Mouse (Mus musculus): ENCODE measurements around the gene Nucb1.
"Not testable (repeated sequence)": the region's sequence is repeated elsewhere in the genome, so short reads cannot be mapped to it uniquely, and the experiment has no call there.

Gene Nucb1

DNA sequence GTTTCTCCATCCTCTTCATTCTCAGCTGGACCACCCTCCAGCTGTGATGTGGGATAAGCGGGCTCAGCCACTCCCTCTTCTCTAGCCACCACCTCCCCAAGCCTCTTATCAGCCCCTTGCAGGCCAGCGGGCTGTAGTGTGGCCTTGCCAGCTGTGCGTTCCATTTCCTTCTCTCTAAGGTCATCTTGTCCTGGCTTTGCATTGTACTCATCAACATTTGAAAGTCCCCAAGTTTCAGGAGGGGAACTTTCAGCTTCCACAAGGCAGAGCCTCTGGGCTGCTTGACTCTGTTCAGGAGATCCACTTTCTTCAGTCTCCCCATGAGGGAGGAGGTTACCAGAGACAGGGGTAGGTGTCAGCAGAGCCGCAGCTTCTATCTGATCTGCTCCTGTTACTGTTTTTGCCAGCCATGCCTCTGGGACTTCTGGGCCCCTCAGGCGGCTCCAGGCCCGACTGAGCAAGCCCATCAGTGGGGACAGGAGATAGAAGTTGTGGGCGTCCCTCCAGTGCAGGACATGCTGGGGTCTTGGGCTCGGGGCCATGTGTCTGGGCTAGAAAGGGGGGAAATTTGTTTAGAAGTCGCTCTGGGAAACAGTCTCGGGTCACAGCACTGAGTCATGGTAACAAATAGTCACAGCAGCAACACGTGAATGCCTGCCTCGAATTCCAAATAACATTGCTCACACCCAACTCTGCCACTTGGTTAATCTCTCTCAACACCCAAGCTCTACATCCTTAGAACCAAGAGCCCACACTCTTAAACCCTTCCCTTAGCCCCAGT lies 14.8 kb upstream of the Nucb1 start:
- DNase-seq: no peak

DNA sequence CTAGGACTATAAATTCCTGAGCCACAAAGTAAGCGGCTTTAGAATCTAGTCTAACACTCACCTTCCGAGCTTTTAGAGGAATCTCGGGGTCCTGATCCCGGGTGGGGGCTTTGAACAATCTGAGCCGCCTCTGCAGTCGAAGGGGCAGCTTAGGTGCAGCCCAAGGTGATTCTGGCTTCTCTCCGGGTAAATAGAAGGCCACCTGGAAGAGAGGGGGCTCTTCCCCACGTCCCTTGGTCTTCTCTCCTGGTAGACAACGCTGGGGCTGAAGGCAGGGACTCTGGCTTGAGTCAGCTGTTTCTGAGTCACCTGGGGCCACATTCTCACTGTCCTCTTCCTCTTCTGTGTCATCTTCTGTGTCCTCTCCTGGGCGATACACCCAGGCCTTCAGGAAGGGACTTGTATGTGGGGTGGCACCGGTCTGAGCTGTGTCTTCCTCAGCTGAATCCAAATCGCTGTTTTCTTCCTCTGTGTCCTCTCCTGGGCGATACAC lies 13.5 kb upstream of the Nucb1 start:
- no peak for DNase-seq

GRCm38 (mm10) chr7:45522957-45523676 lies 12.9 kb upstream of the Nucb1 start:
- no peak for DNase-seq

GRCm38 (mm10) chr7:45522194-45522752 lies 12.1 kb upstream of the Nucb1 start:
- DNase-seq: no peak

- DNase-seq: peak; percentile 92
Observed at GRCm38 (mm10) chr7:45521728-45522184, 11.6 kb upstream of the Nucb1 start.

DNA sequence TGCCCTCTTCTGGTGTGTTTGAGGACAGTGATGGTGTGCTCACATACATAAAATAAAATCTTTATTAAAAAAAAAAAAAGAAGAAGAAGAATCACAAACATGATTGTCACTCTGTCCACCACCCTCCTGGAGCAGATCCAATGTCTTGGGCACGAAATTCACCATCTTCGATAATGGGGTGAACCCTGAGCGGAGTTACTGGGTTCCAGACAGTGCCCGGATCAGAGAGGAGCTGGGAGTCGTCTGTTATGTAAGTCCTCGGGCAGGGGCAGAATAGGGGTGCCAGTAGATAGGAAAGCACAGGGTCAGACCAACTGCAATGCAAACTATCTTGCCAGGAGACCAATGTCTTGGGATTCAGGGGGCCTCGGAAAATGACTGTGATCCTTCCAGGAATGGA lies 10.4 kb upstream of the Nucb1 start:
- no peak for DNase-seq

DNA sequence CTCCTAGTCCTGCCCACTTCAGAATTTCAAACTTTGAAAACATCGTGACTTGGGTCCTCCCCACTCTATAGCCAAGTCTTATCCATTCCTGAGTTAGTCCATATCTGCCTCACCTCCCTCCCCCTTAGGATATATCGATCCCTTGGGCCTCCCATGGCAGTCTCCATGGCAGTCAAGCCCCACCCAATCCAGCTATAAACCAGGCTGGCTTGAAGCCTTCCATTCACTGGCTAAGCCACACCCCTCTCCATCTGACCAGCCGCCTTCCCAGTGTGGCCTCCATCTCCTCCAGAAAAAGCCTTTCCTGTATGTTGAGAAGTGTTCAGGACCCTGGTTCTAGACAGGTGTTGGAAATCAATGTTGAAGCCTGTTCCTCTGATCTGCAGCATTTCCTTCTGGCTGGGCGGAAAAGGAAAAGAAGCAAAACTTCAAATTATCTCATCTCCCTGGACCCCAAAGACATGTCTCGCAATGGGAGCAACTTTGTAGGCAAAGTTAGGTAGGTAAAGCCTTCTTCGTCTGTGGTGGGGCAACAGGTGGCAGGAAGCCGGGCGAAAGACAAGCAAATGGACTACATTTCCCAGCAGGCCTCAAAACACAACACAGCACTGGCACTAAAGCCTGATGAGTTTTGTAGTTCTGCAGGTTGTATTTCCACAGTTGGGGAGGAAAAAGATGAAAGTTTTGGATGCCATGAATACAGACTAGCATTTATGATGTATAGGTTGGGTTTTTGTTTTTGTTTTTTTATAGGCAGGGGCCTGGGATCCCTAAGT lies 9.3 kb upstream of the Nucb1 start:
- peak; percentile 49 for DNase-seq

GRCm38 (mm10) chr7:45518618-45519017 lies 8.4 kb upstream of the Nucb1 start:
- DNase-seq: no peak

DNA sequence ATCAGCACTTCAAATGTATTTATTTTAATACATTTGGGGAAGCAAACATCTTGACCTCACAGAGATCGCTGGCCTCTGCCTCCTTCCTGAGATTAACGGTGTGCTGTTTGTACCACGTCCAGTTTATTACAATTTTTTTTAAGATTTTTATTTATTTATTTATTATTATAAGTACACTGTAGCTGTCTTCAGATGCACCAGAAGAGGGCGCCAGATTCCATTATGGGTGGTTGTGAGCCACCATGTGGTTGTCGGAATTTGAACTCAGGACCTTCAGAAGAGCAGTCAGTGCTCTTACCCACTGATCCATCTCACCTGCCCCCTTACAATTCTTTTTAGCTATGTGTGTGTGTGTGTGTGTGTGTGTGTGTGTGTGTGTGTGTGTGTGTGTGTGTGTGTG lies 6.6 kb upstream of the Nucb1 start:
- not testable (repeated sequence) for DNase-seq

DNA sequence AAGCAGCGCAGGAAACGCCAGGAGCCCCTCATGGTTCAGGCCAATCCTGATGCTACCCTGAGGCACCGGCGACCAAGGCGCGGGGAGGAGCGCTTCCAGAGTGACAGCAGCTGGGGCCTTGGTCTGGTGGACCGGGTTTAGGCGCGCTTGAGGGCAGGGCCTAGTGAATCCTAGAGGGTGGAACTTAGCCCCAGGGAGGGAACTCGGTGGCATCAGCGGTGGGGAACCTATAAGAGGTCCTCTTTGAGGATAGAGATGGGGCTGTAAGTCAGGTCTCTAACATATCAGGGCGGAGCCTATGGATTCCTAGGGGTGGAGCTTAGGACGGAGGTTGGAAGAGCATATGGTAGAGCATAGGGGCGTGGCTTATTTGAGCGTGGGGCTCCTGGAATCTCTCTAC lies 5.2 kb upstream of the Nucb1 start:
- DNase-seq: no peak

DNA sequence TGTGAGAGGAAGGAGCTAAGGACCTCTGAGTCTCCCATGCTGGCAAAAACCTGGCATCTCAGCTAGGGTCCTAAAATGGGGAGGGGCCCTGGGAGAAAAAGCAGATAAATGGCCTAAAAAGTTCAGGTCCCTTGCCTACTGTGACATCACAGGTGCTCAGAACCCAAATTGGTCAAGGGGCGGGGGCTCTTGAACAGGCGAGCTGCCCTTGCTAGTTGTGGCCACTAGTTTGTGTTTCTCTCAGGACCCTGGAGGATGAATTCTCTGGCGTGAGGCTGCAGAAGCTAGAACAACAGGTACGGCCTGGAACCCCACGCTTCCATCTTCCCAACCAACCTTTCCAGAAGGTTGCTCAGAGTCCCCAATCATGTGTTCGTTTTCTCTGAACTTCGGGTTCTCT lies 4.2 kb upstream of the Nucb1 start:
- DNase-seq: no peak

DNA sequence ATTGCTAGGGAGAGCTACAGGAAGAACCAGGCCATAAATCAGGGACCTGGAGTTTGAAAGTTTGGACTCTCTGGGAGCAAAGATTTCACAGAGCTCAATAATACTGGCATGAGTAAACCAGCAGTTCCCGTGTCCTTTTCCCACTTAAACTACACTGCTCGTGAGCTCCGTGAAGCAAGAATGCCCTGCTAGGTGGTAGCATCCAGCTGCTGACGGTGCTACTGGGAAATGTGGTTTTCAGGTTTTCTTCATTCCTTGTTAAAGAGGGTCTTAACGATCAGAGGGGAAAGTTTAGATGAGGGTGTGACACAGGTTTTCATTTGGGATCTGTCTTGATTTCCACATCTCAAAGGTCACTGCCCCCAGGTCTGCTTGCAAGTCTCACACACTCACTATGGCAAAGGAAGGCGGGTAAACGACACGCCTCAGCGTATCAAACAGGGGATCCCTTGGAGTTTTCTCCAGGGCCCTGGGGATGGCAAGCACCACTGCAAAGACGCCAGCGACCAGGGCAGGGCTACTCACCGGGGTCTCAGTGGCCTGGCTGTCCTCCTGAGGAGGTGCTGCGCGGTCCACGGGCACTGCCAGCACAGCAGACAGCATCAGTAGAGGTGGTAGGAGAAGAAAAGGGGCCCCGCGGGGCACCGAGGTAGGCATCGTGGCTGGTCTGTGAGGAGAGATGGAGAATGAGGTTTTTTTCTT lies 874 bp downstream of the Nucb1 start:
- DNase-seq: peak; percentile 23

DNA sequence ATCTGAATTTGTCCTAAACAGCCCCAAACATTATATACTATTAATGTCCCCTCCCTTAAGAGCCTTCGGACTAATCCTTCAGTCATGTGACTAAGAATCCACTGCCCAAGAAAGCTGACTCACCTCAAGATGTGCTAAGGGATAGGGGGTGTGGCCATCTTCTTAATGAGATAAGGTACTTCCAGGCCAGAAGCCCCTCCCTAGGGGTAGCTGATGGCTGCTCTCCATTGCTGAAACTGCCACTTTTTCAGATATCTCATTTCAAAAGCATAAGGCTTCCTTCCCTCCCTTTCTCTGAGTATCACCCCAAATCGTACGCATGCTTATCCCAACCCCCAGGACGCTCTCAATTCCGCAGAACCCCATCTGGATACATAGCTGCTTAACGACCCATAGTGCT lies 1.6 kb downstream of the Nucb1 start:
- DNase-seq: no peak

- DNase-seq: no peak
Observed at GRCm38 (mm10) chr7:45507583-45507982, 2.6 kb downstream of the Nucb1 start.

- DNase-seq: no peak
Observed at GRCm38 (mm10) chr7:45498427-45498826, 11.8 kb downstream of the Nucb1 start.

GRCm38 (mm10) chr7:45494548-45494947 lies 15.7 kb downstream of the Nucb1 start:
- no peak for DNase-seq

DNA sequence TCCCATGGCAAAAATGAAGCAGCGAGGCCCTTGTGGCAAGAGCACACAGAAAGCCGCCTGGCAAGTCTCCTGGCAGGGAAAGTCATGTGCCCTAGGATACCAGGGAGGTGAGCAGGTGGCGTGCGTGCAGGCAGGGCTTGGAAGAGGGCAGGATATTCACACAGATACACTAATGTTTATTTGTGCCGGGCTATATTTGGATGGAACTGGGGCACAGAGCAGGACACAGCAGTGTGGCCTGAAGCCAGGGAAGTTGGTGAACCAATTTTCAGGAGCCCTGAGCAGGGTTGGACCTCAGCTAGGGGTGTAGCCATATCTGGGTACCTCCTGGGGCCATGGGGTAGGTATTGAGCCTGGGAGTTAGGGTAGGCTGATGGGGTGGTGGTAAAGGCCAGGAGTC lies 17.3 kb downstream of the Nucb1 start:
- no peak for DNase-seq

- DNase-seq: no peak
Observed at GRCm38 (mm10) chr7:45492225-45492844, 17.9 kb downstream of the Nucb1 start.

GRCm38 (mm10) chr7:45491264-45491663 lies 18.9 kb downstream of the Nucb1 start:
- no peak for DNase-seq

DNA sequence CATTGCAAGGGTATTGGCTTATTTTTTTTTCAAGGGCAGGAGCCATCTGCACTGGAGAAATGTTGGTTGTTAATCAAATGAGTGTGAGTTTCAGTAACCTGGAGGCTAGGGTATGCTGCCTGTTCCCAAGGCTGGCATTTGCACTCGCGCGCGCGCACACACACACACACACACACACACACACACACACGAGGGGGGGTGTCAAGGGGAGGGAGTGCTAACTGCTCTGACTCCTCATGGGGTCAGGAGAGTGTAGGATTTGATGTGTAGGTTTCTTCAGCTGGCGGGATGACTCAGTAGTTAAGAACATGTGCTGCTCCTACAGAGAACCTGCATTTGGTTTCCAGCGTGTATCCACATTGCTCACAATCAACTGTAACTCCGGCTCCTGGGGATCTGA lies 19.4 kb downstream of the Nucb1 start:
- DNase-seq: no peak

GRCm38 (mm10) chr7:45489578-45489977 lies 20.6 kb downstream of the Nucb1 start:
- no peak for DNase-seq

All from thymus, postnatal 25 days (tissue).